Mouse (Mus musculus) E14TG2a.4 (cell line): ENCODE measurements at regions not wholly inside any gene's neighbourhood (a gene's known extent, or its start where the extent isn't known, plus 50 kb on each side); places are given as distances from the start of the nearest gene placed in this dataset.
A peak's percentile ranks its signal among the peaks of the same experiment; 100 is the strongest.

Experiments
- H3K27me3 ChIP-seq: 2 replicates; pipeline ENCODE4 v1.6.1; 2014; ENCODE audit warnings: low read length, control low read depth; ENCODE audit not compliant: insufficient read depth
- H3K36me3 ChIP-seq: 2 replicates; pipeline ENCODE4 v1.6.1; 2014; ENCODE audit warnings: low read length, control low read depth; ENCODE audit not compliant: insufficient read depth
- H3K4me1 ChIP-seq: replicated peaks from 2 replicates; pipeline ENCODE4 v1.6.1; 2014; ENCODE audit warnings: low read depth, low read length, control low read depth
- H3K4me3 ChIP-seq: replicated peaks from 2 replicates; pipeline ENCODE4 v1.5.1; 2014; ENCODE audit warnings: mild to moderate bottlenecking, low read length
- H3K9me3 ChIP-seq: 2 replicates; pipeline ENCODE4 v1.6.1; 2014; ENCODE audit warnings: low read length, control low read depth
- CTCF ChIP-seq: conservative IDR thresholded peaks from 2 replicates; pipeline ENCODE4 v1.5.1; 2014; ENCODE audit warnings: low read length
- NANOG ChIP-seq: IDR thresholded peaks from 2 replicates; pipeline ENCODE4 v1.6.1; 2014; ENCODE audit warnings: borderline replicate concordance, low read length, mixed read lengths
- POU5F1 ChIP-seq: IDR thresholded peaks from 2 replicates; pipeline ENCODE4 v1.6.1; 2014; ENCODE audit warnings: low read length, borderline replicate concordance

- Histone ChIP-seq H3K36me3 (no peaks in the 10 kb centered on the region), H3K27me3 (no peaks in the 10 kb centered on the region), H3K4me1 (peaks cover 8% of the 10 kb centered on the region; the same call in 1 of the 2 replicates), H3K9me3 (no peaks in the 10 kb centered on the region), H3K4me3 (no peak overlapping the region)
- TF ChIP-seq POU5F1 (no peak), NANOG (0 out of 2 replicates have a peak, but pooled peaks have one; percentile 13)
Measured at GRCm38 (mm10) chr7:52915981-52916380, 900.5 kb upstream of the 1700015G11Rik start.

GRCm38 (mm10) chr7:52911279-52911678 is 895.8 kb upstream of the 1700015G11Rik start:
- Histone ChIP-seq H3K36me3 (no peaks in the 10 kb centered on the region), H3K4me3 (no peak overlapping the region), H3K4me1 (peaks cover 8% of the 10 kb centered on the region; the same call in 1 of the 2 replicates), H3K27me3 (no peaks in the 10 kb centered on the region), H3K9me3 (no peaks in the 10 kb centered on the region)
- TF ChIP-seq POU5F1 (no peak), NANOG (peak; percentile 98), CTCF (no peak)

- no peaks in the 10 kb centered on the region for H3K36me3 ChIP-seq
- TF ChIP-seq POU5F1 (no peak), CTCF (no peak), NANOG (no peak)
- no peaks in the 10 kb centered on the region for H3K27me3 ChIP-seq
- H3K4me3 ChIP-seq = no peak overlapping the region
- no peaks in the 10 kb centered on the region for H3K9me3 ChIP-seq
- H3K4me1 ChIP-seq = no peaks in the 10 kb centered on the region
Measured at GRCm38 (mm10) chr7:52865755-52866154, 850.2 kb upstream of the 1700015G11Rik start.

- TF ChIP-seq CTCF = no peak
- no peak for TF ChIP-seq POU5F1
- no peak for TF ChIP-seq NANOG
- Histone ChIP-seq H3K9me3 (no peaks in the 10 kb centered on the region), H3K36me3 (no peaks in the 10 kb centered on the region), H3K27me3 (no peaks in the 10 kb centered on the region), H3K4me3 (no peak overlapping the region), H3K4me1 (no peaks in the 10 kb centered on the region)
Measured at GRCm38 (mm10) chr7:52822310-52822709, 806.8 kb upstream of the 1700015G11Rik start.

GRCm38 (mm10) chr7:52808178-52808577 is 792.6 kb upstream of the 1700015G11Rik start:
- Histone ChIP-seq H3K4me3 (no peak overlapping the region), H3K4me1 (no peaks in the 10 kb centered on the region), H3K27me3 (no peaks in the 10 kb centered on the region), H3K9me3 (no peaks in the 10 kb centered on the region), H3K36me3 (no peaks in the 10 kb centered on the region)
- no peak for TF ChIP-seq NANOG
- TF ChIP-seq CTCF = no peak
- TF ChIP-seq POU5F1 = no peak
